Mouse (Mus musculus) heart, embryonic 16.5 days (tissue): ENCODE data around the gene Sema6b. TPM values are rescaled to one million over a fixed set of nuclear protein-coding genes. Genes with fewer than 3 reads are reported as not detected.
A peak's percentile ranks its signal among the peaks of the same experiment; 100 is the strongest.

Source experiments
- ATAC-seq: fragments of 200-750 bp; cut with Nextera tagmentation; replicated peaks from 2 replicates; pipeline ENCODE4 v1.8.0; 2017; ENCODE audit warnings: moderate number of reproducible peaks; ENCODE audit not compliant: insufficient read depth, low FRiP score; ENCODE audit errors: extremely low read depth
- H3K27ac ChIP-seq: fragments of 300-500 bp; sonication (generic); 2 replicates; pipeline ENCODE4 v1.5.1; 2014; ENCODE audit warnings: mild to moderate bottlenecking, low read length, control low read depth, moderate library complexity
- H3K27me3 ChIP-seq: fragments of 300-500 bp; sonication (generic); 2 replicates; pipeline ENCODE4 v1.6.1; 2014; ENCODE audit warnings: low read length, mixed read lengths; ENCODE audit not compliant: control insufficient read depth, insufficient read depth
- H3K36me3 ChIP-seq: fragments of 300-500 bp; sonication (generic); 2 replicates; pipeline ENCODE4 v1.6.1; 2014; ENCODE audit not compliant: control insufficient read depth, insufficient read depth
- H3K4me1 ChIP-seq: fragments of 300-500 bp; sonication (generic); 2 replicates; pipeline ENCODE4 v1.6.1; 2014; ENCODE audit warnings: low read length, mixed read lengths; ENCODE audit not compliant: control insufficient read depth, insufficient read depth
- H3K4me2 ChIP-seq: fragments of 300-500 bp; sonication (generic); 2 replicates; pipeline ENCODE4 v1.6.1; 2014; ENCODE audit warnings: low read depth, mild to moderate bottlenecking, control low read depth, low read length
- H3K4me3 ChIP-seq: fragments of 300-500 bp; sonication (generic); 2 replicates; pipeline ENCODE4 v1.5.1; 2014; ENCODE audit warnings: mild to moderate bottlenecking, control low read depth, low read length
- H3K9ac ChIP-seq: fragments of 300-500 bp; sonication (generic); 2 replicates; pipeline ENCODE4 v1.6.1; 2014; ENCODE audit warnings: low read length, control low read depth
- H3K9me3 ChIP-seq: fragments of 300-500 bp; sonication (generic); replicated peaks from 2 replicates; pipeline ENCODE4 v1.6.1; 2016; ENCODE audit warnings: low read length; ENCODE audit not compliant: control insufficient read depth
- WGBS: fragments of 180-500 bp; shearing (Covaris S2); extraction: QIAGEN DNeasy Blood & Tissue Kit; methylation state at CpG from one replicate; pipeline ENCODE4 v1.1.7; 2014; 5-methylcytosine and 5-hydroxymethylcytosine counted together
- microRNA-seq: library from miRNA; unstranded; fragments of <30 nt; microRNA quantifications from one replicate; pipeline ENCODE4, GENCODE M21; 2017
- polyA plus RNA-seq: library from polyadenylated mRNA; unstranded; fragments of >200 nt; fragmentation: Nextera tagmentation; extraction: Ambion mirVana; gene quantifications from 2 replicates; pipeline ENCODE4 v1.2.1, GENCODE M21; 2015

Gene Sema6b
- polyA plus RNA-seq, 1 experiment from 2014 or later = 0.70 TPM

DNA sequence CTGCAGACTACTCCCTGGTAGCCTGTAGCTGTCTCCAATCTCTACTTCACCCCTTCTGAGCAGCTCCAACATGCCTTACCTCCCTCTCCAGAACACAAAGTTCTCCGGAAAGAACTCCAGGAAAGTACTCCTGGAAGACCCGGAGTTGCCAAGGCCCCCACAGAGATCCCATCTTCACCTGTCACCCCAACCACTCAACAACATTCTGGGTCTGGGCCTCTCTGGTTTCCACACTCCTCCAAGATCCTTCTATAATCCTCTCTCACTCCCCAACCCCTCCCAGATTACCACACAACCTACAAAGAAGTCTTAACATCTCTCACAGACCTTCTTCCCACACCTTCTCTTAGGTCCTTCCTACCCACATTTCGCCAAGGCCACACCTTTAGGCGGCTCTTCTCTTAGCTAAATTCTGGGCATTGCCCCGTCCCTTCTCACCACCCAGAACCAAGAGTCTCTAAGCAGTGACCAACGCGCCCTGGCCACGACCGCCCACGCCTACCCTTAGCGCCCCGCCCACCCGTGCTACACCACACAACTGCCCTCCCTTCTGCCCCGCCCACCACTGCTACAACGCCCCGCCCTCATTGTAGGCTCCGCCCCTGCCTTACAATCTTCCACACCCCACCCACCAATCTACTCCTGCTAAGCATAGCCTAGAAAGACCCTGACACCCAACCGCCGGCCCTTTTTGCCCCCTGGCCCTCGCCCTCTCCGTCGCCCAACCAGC, 65.9 kb downstream of the Sema6b start:
- Histone ChIP-seq H3K9ac (peak overlapping the region; percentile 93), H3K4me2 (peak overlapping the region; percentile 79), H3K9me3 (no peaks in the 10 kb centered on the region), H3K4me1 (peaks cover 13% of the 10 kb centered on the region), H3K27me3 (no peaks in the 10 kb centered on the region), H3K4me3 (peak overlapping the region; percentile 91), H3K27ac (peak overlapping the region; percentile 98), H3K36me3 (peaks cover 35% of the 10 kb centered on the region)
- 8% methylated on average over 22 of the region's 22 CpGs for WGBS
- peak; percentile 18 for ATAC-seq

Small RNA genes lying within 50 kb of the gene (microRNA-seq; reads per million reads assigned to microRNA genes)
- not detected for gene Gm44397

Other genes starting within 250 kb of the Sema6b start
- 9.2 and 10.1 TPM in 2 replicates for gene Zfp959, start 248.2 kb downstream of the Sema6b start, polyA plus RNA-seq
- gene Zfp119b, start 190.8 kb downstream of the Sema6b start, polyA plus RNA-seq = 4.9 and 6.5 TPM in 2 replicates
- 1.4 and 1.7 TPM in 2 replicates for gene Ebi3, start 187.7 kb downstream of the Sema6b start, polyA plus RNA-seq
- 18.4 and 19.3 TPM in 2 replicates for gene Yju2, start 181.2 kb downstream of the Sema6b start, polyA plus RNA-seq
- 6.6 and 6.9 TPM in 2 replicates for gene Shd, start 169.9 kb downstream of the Sema6b start, polyA plus RNA-seq
- gene Fsd1, start 153.8 kb downstream of the Sema6b start, polyA plus RNA-seq = 2.3 and 3.5 TPM in 2 replicates
- gene Stap2, start 134.8 kb downstream of the Sema6b start, polyA plus RNA-seq = 16.6 and 17.9 TPM in 2 replicates
- 77.4 and 78.0 TPM in 2 replicates for gene Mpnd, start 134.6 kb downstream of the Sema6b start, polyA plus RNA-seq
- gene Sh3gl1, start 103.7 kb downstream of the Sema6b start, polyA plus RNA-seq = 81.1 and 82.8 TPM in 2 replicates
- 12.1 and 12.7 TPM in 2 replicates for gene Chaf1a, start 99.9 kb downstream of the Sema6b start, polyA plus RNA-seq
- 44.9 and 46.2 TPM in 2 replicates for gene Ubxn6, start 65.3 kb downstream of the Sema6b start, polyA plus RNA-seq
- 82.7 and 88.3 TPM in 2 replicates for gene Hdgfl2, start 60.7 kb downstream of the Sema6b start, polyA plus RNA-seq
- gene Plin4, start 30.5 kb downstream of the Sema6b start, polyA plus RNA-seq = 1.7 TPM in 2 replicates
- gene Plin5, start 22.7 kb downstream of the Sema6b start, polyA plus RNA-seq = 1.6 and 2.7 TPM in 2 replicates
- 2.0 and 2.4 TPM in 2 replicates for gene Lrg1, start 18.3 kb downstream of the Sema6b start, polyA plus RNA-seq
- gene Tnfaip8l1, start 22.1 kb upstream of the Sema6b start, polyA plus RNA-seq = 8.2 and 9.0 TPM in 2 replicates
- 69.9 and 75.1 TPM in 2 replicates for gene Mydgf, start 43.6 kb upstream of the Sema6b start, polyA plus RNA-seq
- gene Dpp9, start 78.6 kb upstream of the Sema6b start, polyA plus RNA-seq = 23.4 and 26.4 TPM in 2 replicates
- 25.6 and 26.9 TPM in 2 replicates for gene Fem1a, start 116.5 kb upstream of the Sema6b start, polyA plus RNA-seq
- 7.6 and 8.6 TPM in 2 replicates for gene Ticam1, start 136.4 kb upstream of the Sema6b start, polyA plus RNA-seq
- gene Plin3, start 152.5 kb upstream of the Sema6b start, polyA plus RNA-seq = 79.3 and 89.4 TPM in 2 replicates
- gene Arrdc5, start 159.9 kb upstream of the Sema6b start, polyA plus RNA-seq = 0.21 TPM in 1 of 2 replicates, not detected in the other
- gene Uhrf1, start 163.0 kb upstream of the Sema6b start, polyA plus RNA-seq = 76.6 and 94.0 TPM in 2 replicates
- 23.8 and 33.0 TPM in 2 replicates for gene Kdm4b, start 185.7 kb upstream of the Sema6b start, polyA plus RNA-seq